Mouse (Mus musculus) embryo, embryonic 11.5 days (tissue): ENCODE data around the gene Spred1.
"Not testable (repeated sequence)": the region's sequence is repeated elsewhere in the genome, so short reads cannot be mapped to it uniquely, and the experiment has no call there.

Experiments used
- DNase-seq: peaks from one replicate; pipeline ENCODE4 v3.0.0-alpha.2; 2012; ENCODE audit warnings: low read depth, low spot score

Gene Spred1

GRCm38 (mm10) chr2:117119291-117120245 lies 1.6 kb upstream of the Spred1 start:
- DNase-seq: peak; percentile 57

DNA sequence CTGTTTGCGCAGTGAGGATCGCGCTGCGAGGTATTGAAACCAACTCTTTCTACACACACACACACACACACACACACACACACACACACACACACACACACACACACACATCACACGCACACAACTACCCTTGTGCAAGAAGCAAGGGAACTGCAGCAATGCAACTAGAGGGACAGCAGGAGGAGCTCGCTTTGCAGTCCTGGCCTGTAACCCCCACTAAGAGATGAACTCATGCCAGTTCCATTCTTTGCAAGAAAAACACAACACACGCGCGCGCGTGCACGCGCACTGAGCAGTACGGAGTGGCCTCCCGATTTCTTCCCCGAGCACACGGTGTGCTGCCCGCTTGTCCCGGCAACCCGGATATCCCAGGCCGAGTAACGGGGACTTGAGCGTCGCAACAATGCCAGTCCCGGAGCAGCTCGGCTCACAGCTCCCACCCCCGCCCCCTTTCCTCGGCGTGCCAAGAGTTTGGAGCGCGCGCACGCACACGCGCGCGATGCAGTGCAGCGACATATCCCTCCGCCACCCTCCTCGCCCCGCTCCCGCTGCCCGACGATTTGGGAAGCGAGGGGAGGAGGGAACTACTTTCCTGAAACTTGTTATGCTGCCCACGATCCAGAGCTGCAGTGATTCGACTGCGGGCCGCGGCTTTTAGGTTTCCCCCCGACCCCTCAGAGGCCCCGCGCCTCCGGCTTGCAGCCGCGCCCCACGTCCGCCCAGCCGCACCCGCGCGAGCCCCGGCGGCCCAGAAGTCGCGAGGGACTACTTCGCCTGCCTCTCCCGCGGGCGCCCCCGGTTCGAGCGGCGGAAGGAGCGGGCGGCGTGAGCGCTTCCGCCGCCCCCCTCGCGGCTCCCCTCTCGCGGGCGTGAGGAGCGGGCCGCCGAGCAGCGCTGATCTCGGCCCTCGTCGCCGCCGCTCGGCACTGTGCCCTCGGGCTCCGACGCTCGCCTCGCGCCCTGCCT lies 645 bp upstream of the Spred1 start:
- peak; percentile 93 for DNase-seq

DNA sequence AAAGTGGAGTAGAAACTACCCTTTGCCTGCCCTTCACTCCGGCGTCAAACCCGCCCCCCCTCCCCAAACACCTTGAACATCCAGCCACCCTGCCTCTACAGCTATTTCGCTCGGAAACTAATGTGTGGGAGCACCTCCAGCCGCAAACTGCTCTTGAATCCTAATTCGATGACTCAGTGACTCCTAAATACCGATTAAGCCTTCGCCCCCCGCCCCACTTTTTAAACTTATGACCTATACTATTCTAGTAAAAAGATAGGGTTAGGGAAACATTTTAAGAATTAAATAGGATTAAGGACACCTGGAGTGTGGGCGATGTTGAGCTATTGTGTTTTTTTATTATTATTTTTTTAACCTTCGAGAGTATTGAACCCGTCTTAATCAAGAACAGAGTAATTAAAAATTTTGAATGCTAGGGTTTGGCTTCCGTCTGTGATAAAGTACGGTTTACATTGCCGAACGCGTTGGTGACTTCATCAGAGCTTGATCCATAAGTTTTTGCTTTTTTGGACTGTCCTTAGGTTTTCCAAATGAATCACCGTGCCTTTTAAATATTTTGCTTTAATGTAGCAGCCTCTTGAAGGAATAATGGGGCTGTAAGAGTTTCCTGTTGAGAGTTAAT lies 921 bp downstream of the Spred1 start:
- DNase-seq: no peak

GRCm38 (mm10) chr2:117122701-117123337 lies 1.6 kb downstream of the Spred1 start:
- DNase-seq: peak; percentile 38

GRCm38 (mm10) chr2:117123701-117124100 lies 2.5 kb downstream of the Spred1 start:
- no peak for DNase-seq

DNA sequence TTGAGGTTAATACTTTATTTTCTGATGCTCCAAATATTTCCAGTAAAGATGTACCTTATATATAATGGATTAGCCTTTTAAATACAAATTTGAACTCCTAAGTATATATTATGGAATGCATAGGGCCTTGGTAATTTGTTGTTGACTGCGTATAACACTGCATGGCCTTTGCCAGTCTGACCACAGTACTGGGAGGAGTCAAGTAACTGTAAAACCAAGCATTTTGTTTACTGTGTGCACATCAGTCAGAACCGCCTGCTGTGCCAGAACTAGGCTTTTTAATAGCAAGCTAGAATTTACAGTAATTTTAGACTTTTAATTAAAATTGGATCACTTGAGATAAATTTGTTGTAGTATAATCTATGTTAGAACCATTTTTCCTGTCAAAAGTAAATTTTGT lies 3.7 kb downstream of the Spred1 start:
- DNase-seq: no peak

GRCm38 (mm10) chr2:117129156-117129555 lies 8.0 kb downstream of the Spred1 start:
- no peak for DNase-seq

- DNase-seq: not testable (repeated sequence)
Observed at GRCm38 (mm10) chr2:117131041-117131440, 9.9 kb downstream of the Spred1 start.

DNA sequence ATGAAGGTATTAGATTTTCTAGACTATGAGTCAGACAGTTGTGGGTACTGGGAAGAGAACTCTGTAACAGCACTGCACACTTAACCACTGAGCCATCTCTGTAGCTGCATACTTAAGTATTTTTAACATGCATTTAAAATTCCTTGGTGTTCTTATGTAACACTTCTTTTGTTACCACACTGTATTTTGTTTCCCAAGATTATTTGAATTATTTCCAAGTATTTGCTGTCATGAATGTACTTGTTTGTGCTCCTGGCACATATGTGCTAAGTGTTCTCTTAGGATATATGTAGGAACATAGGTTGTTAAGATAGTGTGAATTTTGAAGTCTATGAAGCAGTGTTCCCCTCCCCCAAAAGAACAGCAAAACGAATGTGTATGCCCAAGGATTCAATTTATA lies 10.7 kb downstream of the Spred1 start:
- no peak for DNase-seq

- no peak for DNase-seq
Observed at GRCm38 (mm10) chr2:117133541-117133940, 12.4 kb downstream of the Spred1 start.

- DNase-seq: no peak
Observed at GRCm38 (mm10) chr2:117137751-117138150, 16.6 kb downstream of the Spred1 start.

DNA sequence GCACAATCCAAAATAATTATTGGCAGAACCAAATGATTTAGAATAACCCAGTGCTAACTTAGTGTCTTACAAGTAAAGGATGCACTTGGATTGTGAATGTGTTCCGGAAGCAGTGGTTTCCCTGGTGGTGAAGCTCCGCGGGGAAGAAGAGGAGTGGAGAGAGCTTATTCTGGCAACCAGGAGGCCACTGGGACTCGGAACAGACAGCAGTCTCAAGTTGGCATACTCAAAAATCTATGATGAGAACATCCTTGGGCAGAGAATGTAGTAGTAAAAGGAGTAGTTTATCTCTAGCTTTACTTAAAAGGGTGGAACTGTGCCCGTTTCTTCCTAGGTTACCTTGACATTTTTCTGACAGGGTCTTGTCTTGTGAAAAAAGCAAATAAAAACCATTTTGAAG lies 17.8 kb downstream of the Spred1 start:
- no peak for DNase-seq

GRCm38 (mm10) chr2:117139977-117140376 lies 18.8 kb downstream of the Spred1 start:
- DNase-seq: no peak

GRCm38 (mm10) chr2:117143106-117143505 lies 21.9 kb downstream of the Spred1 start:
- DNase-seq: no peak

- DNase-seq: no peak
Observed at GRCm38 (mm10) chr2:117146026-117146425, 24.9 kb downstream of the Spred1 start.

DNA sequence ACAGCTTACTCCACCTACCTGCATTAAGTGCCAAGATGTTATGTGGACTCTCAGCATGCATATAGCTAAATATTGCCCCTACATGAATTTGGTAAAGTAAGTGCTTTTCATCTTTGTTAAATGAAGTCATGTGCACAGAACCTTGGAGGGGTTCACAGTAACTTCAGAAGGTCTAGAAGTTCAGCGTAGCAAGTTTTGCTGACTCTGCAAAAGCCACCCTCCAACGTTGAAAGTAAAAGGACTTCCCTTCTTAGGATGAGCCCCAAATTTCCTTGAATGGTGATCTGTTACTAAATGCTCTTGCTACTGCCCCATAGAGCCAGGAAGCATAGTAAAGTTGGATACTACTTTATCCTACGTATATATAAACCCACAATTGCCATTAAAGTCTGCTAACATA lies 25.4 kb downstream of the Spred1 start:
- DNase-seq: no peak

DNA sequence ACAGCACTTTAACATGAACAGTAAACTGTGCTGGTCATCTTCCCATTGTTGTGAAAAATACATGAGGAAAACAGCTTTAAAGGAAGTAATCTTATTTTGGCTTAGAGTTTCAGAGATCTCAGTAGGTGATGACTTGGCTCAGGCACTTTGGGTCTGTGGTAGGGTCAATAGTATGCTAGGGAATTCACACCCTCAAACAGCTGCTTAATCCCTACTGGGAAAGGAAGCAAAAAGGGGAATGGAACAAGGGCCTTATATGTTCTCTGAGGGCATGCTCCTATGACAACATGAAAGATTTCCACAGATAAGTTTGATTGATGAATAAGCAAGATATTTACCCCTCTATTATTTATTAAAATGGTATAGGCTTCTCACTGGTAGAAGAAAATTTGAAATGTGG lies 31.0 kb downstream of the Spred1 start:
- DNase-seq: no peak

GRCm38 (mm10) chr2:117168379-117168778 lies 47.2 kb downstream of the Spred1 start:
- DNase-seq: no peak

GRCm38 (mm10) chr2:117169037-117169436 lies 47.9 kb downstream of the Spred1 start:
- no peak for DNase-seq

- no peak for DNase-seq
Observed at GRCm38 (mm10) chr2:117172981-117173380, 51.8 kb downstream of the Spred1 start.

- DNase-seq: no peak
Observed at GRCm38 (mm10) chr2:117176066-117176465, 54.9 kb downstream of the Spred1 start.
